Comparison of ENCODE assay signal across 7 mouse cellular contexts in genomic region chr2:25460551-25461309, GRCm38 (mm10). TPM values are rescaled to one million over a fixed set of nuclear protein-coding genes. Genes with fewer than 3 reads are reported as not detected.
DNase-seq lines count a peak whose midpoint lies in the region; ATAC-seq lines count a peak whose summit lies in the region.

Paxx (minus strand) TSS chr2:25461094.

- peak within 1 kb of the TSS; percentile 71 for H3K9ac ChIP-seq in embryonic facial prominence, embryonic 12.5 days
- peak within 1 kb of the TSS; percentile 68 for H3K9ac ChIP-seq in limb, embryonic 11.5 days (ENCODE audit: low read length)
- peak within 1 kb of the TSS; percentile 82 for H3K9ac ChIP-seq in midbrain, embryonic 14.5 days (replicated peaks; ENCODE audit: low read length)

- peaks cover 14% of the 10 kb centered on the region; the same call in 1 of the 2 replicates for H3K36me3 ChIP-seq in embryonic facial prominence, embryonic 12.5 days
- no peaks in the 10 kb centered on the region; the same call in 1 of the 2 replicates for H3K36me3 ChIP-seq in limb, embryonic 11.5 days (ENCODE audit: control insufficient read depth, insufficient read depth, low read length)
- peaks cover 22% of the 10 kb centered on the region for H3K36me3 ChIP-seq in midbrain, embryonic 14.5 days (ENCODE audit: control insufficient read depth, insufficient read depth, low read length)

- peak within 1 kb of the TSS; percentile 86 for H3K27ac ChIP-seq in embryonic facial prominence, embryonic 12.5 days
- H3K27ac ChIP-seq in limb, embryonic 11.5 days (replicated peaks; ENCODE audit: low read depth, low read length), result peak within 1 kb of the TSS; percentile 47; the same call in 1 of the 2 replicates
- H3K27ac ChIP-seq in midbrain, embryonic 14.5 days (replicated peaks; ENCODE audit: low read depth, low read length), result peak within 1 kb of the TSS; percentile 96

- H3K4me2 ChIP-seq in embryonic facial prominence, embryonic 12.5 days (replicated peaks), result peak within 1 kb of the TSS; percentile 88
- H3K4me2 ChIP-seq in limb, embryonic 11.5 days (ENCODE audit: low read depth, severe bottlenecking), result peak within 1 kb of the TSS; percentile 90
- H3K4me2 ChIP-seq in midbrain, embryonic 14.5 days (ENCODE audit: low read length), result peak within 1 kb of the TSS; percentile 91

- DNase-seq in adrenal gland, postnatal 25 days, result peak; percentile 91
- peak; percentile 100 for DNase-seq in heart, adult 11 months
- peak; percentile 93 for DNase-seq in kidney, adult 18-20 months
- DNase-seq in limb, embryonic 11.5 days (ENCODE audit: low spot score), result peak; percentile 89
- DNase-seq in midbrain, embryonic 14.5 days, result peak; percentile 96
- peak; percentile 88 to 93 for DNase-seq in spleen, adult 18-20 months

- H3K4me3 ChIP-seq in embryonic facial prominence, embryonic 12.5 days, result peak within 1 kb of the TSS; percentile 69
- peak within 1 kb of the TSS; percentile 74 for H3K4me3 ChIP-seq in limb, embryonic 11.5 days (ENCODE audit: low read depth, low read length)
- H3K4me3 ChIP-seq in midbrain, embryonic 14.5 days (replicated peaks; ENCODE audit: low read depth, low read length), result peak within 1 kb of the TSS; percentile 71

- H3K4me1 ChIP-seq in embryonic facial prominence, embryonic 12.5 days, result peaks cover 16% of the 10 kb centered on the region
- peaks cover 6% of the 10 kb centered on the region for H3K4me1 ChIP-seq in limb, embryonic 11.5 days (ENCODE audit: control insufficient read depth, insufficient read depth, low read length)
- H3K4me1 ChIP-seq in midbrain, embryonic 14.5 days (ENCODE audit: control insufficient read depth, insufficient read depth, low read length), result peaks cover 17% of the 10 kb centered on the region

- H3K9me3 ChIP-seq in embryonic facial prominence, embryonic 12.5 days, result no peaks in the 10 kb centered on the region
- H3K9me3 ChIP-seq in limb, embryonic 11.5 days (ENCODE audit: control insufficient read depth, low read length), result no peaks in the 10 kb centered on the region
- H3K9me3 ChIP-seq in midbrain, embryonic 14.5 days (ENCODE audit: control insufficient read depth, low read length), result no peaks in the 10 kb centered on the region

- no peaks in the 10 kb centered on the region for H3K27me3 ChIP-seq in embryonic facial prominence, embryonic 12.5 days
- no peaks in the 10 kb centered on the region for H3K27me3 ChIP-seq in limb, embryonic 11.5 days (ENCODE audit: control insufficient read depth, insufficient read depth, low read length)
- no peaks in the 10 kb centered on the region for H3K27me3 ChIP-seq in midbrain, embryonic 14.5 days (ENCODE audit: control insufficient read depth, insufficient read depth, low read length)

- WGBS in embryonic facial prominence, embryonic 12.5 days, result under 1% methylated on average over 48 of the region's 48 CpGs
- under 1% methylated on average over 48 of the region's 48 CpGs for WGBS in limb, embryonic 11.5 days
- under 1% methylated on average over 48 of the region's 48 CpGs for WGBS in midbrain, embryonic 14.5 days

- ATAC-seq in embryonic facial prominence, embryonic 12.5 days (ENCODE audit: insufficient number of reproducible peaks, insufficient read depth, low FRiP score, low TSS enrichment), result peak; percentile 84
- ATAC-seq in limb, embryonic 11.5 days (ENCODE audit: insufficient number of reproducible peaks, low FRiP score, low TSS enrichment, low read depth), result peak; percentile 83
- peak; percentile 89 for ATAC-seq in midbrain, embryonic 14.5 days (ENCODE audit: low FRiP score, low TSS enrichment)

RNA-seq across cellular contexts. Expression of gene Paxx, which starts in this region (rescaled TPM):
- 32.6 and 41.0 TPM in 2 replicates for total RNA-seq in adrenal gland, postnatal 25 days (2021)
- polyA plus RNA-seq in embryonic facial prominence, embryonic 12.5 days (2016; fragmentation: Nextera tagmentation; extraction: Ambion mirVana), result 28.6 and 28.9 TPM in 2 replicates
- 15.0 and 18.1 TPM in 2 replicates for polyA plus RNA-seq in limb, embryonic 11.5 days (2014; fragmentation: Nextera tagmentation; extraction: Ambion mirVana)
- 95.4 and 126 TPM in 2 replicates for polyA plus RNA-seq in midbrain, embryonic 14.5 days (2014; fragmentation: Nextera tagmentation; extraction: Ambion mirVana)

Comparison
In these comparisons a context has a peak if more than half of its experiments do, and no peak if none do; other contexts are left out.
1. Peak in every context shown above with its lines: DNase-seq, ATAC-seq, H3K4me3 ChIP-seq and H3K27ac ChIP-seq.